Mouse (Mus musculus) liver, embryonic 14.5 days (tissue): Measurements from ENCODE around the gene Timm29.

Experiments
- CTCF ChIP-seq: IDR thresholded peaks from 2 replicates; pipeline ENCODE4 v1.5.1; 2016; ENCODE audit warnings: antibody characterized with exemption, low read depth, control low read depth
- EP300 ChIP-seq: IDR thresholded peaks from 2 replicates; pipeline ENCODE4 v1.6.1; 2016; ENCODE audit warnings: antibody characterized with exemption, low read depth

DNA sequence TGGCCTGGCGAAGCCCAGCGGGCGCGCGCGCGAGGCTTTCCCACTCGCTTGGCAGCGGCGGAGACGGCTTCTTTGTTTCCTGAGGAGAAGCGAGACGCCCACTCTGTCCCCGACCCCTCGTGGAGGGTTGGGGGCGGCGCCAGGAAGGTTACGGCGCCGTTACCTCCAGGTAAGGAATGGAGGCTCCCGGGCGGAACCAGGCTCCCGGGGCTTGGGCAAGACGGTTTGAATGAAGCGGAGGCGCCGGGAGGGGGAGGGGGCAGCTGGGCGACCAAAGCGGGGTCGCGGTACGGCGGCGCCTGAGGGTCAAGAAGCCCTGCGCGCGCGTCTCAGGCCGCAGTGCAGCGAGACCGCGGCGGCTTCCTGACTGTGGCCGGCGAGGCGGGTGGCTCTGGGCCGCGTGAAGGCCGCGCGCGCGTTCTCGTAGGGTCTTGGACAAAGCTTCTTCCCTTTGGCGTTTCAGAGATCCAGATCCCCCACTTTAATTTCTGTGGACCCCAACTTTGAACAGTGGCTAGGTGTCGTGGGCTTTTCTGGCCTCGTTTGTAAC lies 23.8 kb downstream of the Timm29 start:
- TF ChIP-seq EP300 (no peak), CTCF (no peak)
